Mouse (Mus musculus) embryonic facial prominence, embryonic 10.5 days (tissue): ENCODE measurements at regions not wholly inside any gene's neighbourhood (a gene's known extent, or its start where the extent isn't known, plus 50 kb on each side); places are given as distances from the start of the nearest gene placed in this dataset.
A peak's percentile ranks its signal among the peaks of the same experiment; 100 is the strongest.

Experiments used
- DNase-seq: peaks from one replicate; pipeline ENCODE4 v3.0.0-alpha.2; 2017; ENCODE audit warnings: low spot score
- H3K27ac ChIP-seq: fragments of 300-500 bp; sonication (generic); replicated peaks from 2 replicates; pipeline ENCODE4 v1.5.1; 2016; ENCODE audit warnings: mild to moderate bottlenecking
- H3K27me3 ChIP-seq: fragments of 300-500 bp; sonication (generic); replicated peaks from 2 replicates; pipeline ENCODE4 v1.6.1; 2016; ENCODE audit warnings: low read depth, mild to moderate bottlenecking; ENCODE audit not compliant: poor library complexity, severe bottlenecking
- H3K36me3 ChIP-seq: fragments of 300-500 bp; sonication (generic); replicated peaks from 2 replicates; pipeline ENCODE4 v1.6.1; 2016; ENCODE audit warnings: mild to moderate bottlenecking, moderate library complexity
- H3K4me1 ChIP-seq: fragments of 300-500 bp; sonication (generic); 2 replicates; pipeline ENCODE4 v1.6.1; 2016
- H3K4me3 ChIP-seq: fragments of 300-500 bp; sonication (generic); 2 replicates; pipeline ENCODE4 v1.5.1; 2016; ENCODE audit warnings: mild to moderate bottlenecking, moderate library complexity
- H3K9me3 ChIP-seq: fragments of 300-500 bp; sonication (generic); 2 replicates; pipeline ENCODE4 v1.6.1; 2016; ENCODE audit warnings: mild to moderate bottlenecking
- WGBS: fragments of 180-500 bp; shearing (Covaris S2); methylation state at CpG from one replicate; pipeline ENCODE4 v1.1.7; 2016; 5-methylcytosine and 5-hydroxymethylcytosine counted together

DNA sequence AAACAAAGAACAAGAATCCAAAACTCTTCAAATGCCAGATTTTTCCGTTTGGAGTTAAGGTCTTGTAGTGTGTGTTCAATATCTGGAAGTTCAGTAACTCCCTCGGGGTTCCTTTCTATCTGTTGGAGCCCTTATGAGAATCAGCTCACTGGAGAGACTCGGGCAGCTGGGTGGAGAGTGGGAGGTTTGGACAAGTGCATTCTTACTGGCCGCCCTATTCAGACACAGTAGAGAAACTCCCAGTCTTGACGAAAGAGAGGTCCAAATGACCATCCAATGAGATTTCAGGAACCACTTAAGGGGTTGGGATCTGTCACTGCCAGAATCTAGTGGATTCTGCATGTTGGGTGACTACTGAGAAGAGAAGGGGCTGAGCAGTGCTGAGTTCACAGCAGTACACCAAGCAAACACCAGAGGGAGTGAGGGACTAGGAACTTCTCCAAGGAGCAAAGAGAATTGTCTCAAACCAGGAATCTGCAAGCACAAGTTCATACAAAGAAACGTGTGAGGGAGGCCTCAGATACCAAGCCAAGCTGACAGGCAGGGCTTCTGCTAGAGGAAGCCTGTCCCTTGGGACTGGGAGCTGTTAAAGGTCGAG lies 310.0 kb upstream of the Magi2 start:
- DNase-seq: peak; percentile 32
- H3K36me3 ChIP-seq: no peaks in the 10 kb centered on the region
- 44% methylated on average over 7 of the region's 7 CpGs for WGBS
- H3K4me1 ChIP-seq: no peaks in the 10 kb centered on the region
- H3K9me3 ChIP-seq: no peaks in the 10 kb centered on the region
- no peak overlapping the region for H3K4me3 ChIP-seq
- no peaks in the 10 kb centered on the region for H3K27me3 ChIP-seq
- no peak overlapping the region for H3K27ac ChIP-seq

- no peak for DNase-seq
- Histone ChIP-seq H3K4me1 (no peaks in the 10 kb centered on the region), H3K4me3 (no peak overlapping the region), H3K27me3 (no peaks in the 10 kb centered on the region), H3K27ac (no peak overlapping the region), H3K36me3 (no peaks in the 10 kb centered on the region), H3K9me3 (no peaks in the 10 kb centered on the region)
- WGBS: 81% methylated on average over 4 of the region's 4 CpGs
These were observed 272.9 kb upstream of the Magi2 start for GRCm38 (mm10) chr5:18953875-18954474.
